Mouse (Mus musculus) neural tube, embryonic 12.5 days (tissue): ENCODE data around the gene Zfp46. TPM values are rescaled to one million over a fixed set of nuclear protein-coding genes. Genes with fewer than 3 reads are reported as not detected.

ENCODE experiments used
- ATAC-seq: fragments of 200-750 bp; cut with Nextera tagmentation; 2 replicates; pipeline ENCODE4 v1.8.0; 2017; ENCODE audit warnings: low read depth, mild to moderate bottlenecking, moderate TSS enrichment, moderate library complexity; ENCODE audit not compliant: low FRiP score
- H3K27ac ChIP-seq: fragments of 300-500 bp; sonication (generic); 2 replicates; pipeline ENCODE4 v1.5.1; 2016
- H3K27me3 ChIP-seq: fragments of 300-500 bp; sonication (generic); replicated peaks from 2 replicates; pipeline ENCODE4 v1.6.1; 2016; ENCODE audit warnings: mild to moderate bottlenecking
- H3K36me3 ChIP-seq: fragments of 300-500 bp; sonication (generic); 2 replicates; pipeline ENCODE4 v1.6.1; 2016; ENCODE audit warnings: mild to moderate bottlenecking
- H3K4me1 ChIP-seq: fragments of 300-500 bp; sonication (generic); 2 replicates; pipeline ENCODE4 v1.6.1; 2016
- H3K4me2 ChIP-seq: fragments of 300-500 bp; sonication (generic); replicated peaks from 2 replicates; pipeline ENCODE4 v1.6.1; 2016; ENCODE audit warnings: mild to moderate bottlenecking
- H3K4me3 ChIP-seq: fragments of 300-500 bp; sonication (generic); 2 replicates; pipeline ENCODE4 v1.5.1; 2016
- H3K9ac ChIP-seq: fragments of 300-500 bp; sonication (generic); 2 replicates; pipeline ENCODE4 v1.6.1; 2016; ENCODE audit warnings: mild to moderate bottlenecking
- H3K9me3 ChIP-seq: fragments of 300-500 bp; sonication (generic); 2 replicates; pipeline ENCODE4 v1.6.1; 2016; ENCODE audit warnings: mild to moderate bottlenecking
- WGBS: fragments of 180-500 bp; shearing (Covaris S2); methylation state at CpG from one replicate; pipeline ENCODE4 v1.1.7; 2016; 5-methylcytosine and 5-hydroxymethylcytosine counted together
- polyA plus RNA-seq: library from polyadenylated mRNA; unstranded; fragments of >200 nt; fragmentation: Nextera tagmentation; extraction: Ambion mirVana; gene quantifications from 2 replicates; pipeline ENCODE4 v1.2.1, GENCODE M21; 2016

The Zfp46 gene
- polyA plus RNA-seq, 1 experiment from 2014 or later, result 38.3 TPM

GRCm38 (mm10) chr4:136247729-136248463 is 36.6 kb upstream of the Zfp46 start, which contains the start of gene Tcea3:
Gene Tcea3 (plus strand): TSS chr4:136247729.
- Histone ChIP-seq H3K36me3 (peaks cover 10% of the 10 kb centered on the region; the same call in 1 of the 2 replicates), H3K9ac (peak within 1 kb of the TSS; percentile 30), H3K27ac (no peak within 1 kb of the TSS), H3K4me2 (peak within 1 kb of the TSS; percentile 89), H3K9me3 (no peaks in the 10 kb centered on the region), H3K27me3 (peaks cover 53% of the 10 kb centered on the region), H3K4me3 (peak within 1 kb of the TSS; percentile 41), H3K4me1 (peaks cover 29% of the 10 kb centered on the region)
- under 1% methylated on average over 46 of the region's 46 CpGs for WGBS
- no peak for ATAC-seq

- ATAC-seq, result no peak
- Histone ChIP-seq H3K27ac (no peak overlapping the region), H3K9ac (peak overlapping the region; percentile 30; the same call in 1 of the 2 replicates), H3K4me3 (peak overlapping the region; percentile 41), H3K4me2 (peak overlapping the region; percentile 89), H3K36me3 (0 out of 2 replicates have a peak, but pooled peaks cover 4% of the 10 kb centered on the region), H3K27me3 (peaks cover 52% of the 10 kb centered on the region), H3K4me1 (peaks cover 29% of the 10 kb centered on the region), H3K9me3 (no peaks in the 10 kb centered on the region)
- under 1% methylated on average over 37 of the region's 37 CpGs for WGBS
Measured at GRCm38 (mm10) chr4:136248464-136249331, 35.8 kb upstream of the Zfp46 start.

- WGBS, result 9% methylated on average over 11 of the region's 11 CpGs
- H3K4me2 ChIP-seq, result peak overlapping the region; percentile 89; the same call in 1 of the 2 replicates
- no peak for ATAC-seq
- H3K27me3 ChIP-seq, result peaks cover 48% of the 10 kb centered on the region
- H3K36me3 ChIP-seq, result 0 out of 2 replicates have a peak, but pooled peaks cover under 1% of the 10 kb centered on the region
- no peak overlapping the region for H3K27ac ChIP-seq
- H3K9me3 ChIP-seq, result no peaks in the 10 kb centered on the region
- peaks cover 29% of the 10 kb centered on the region for H3K4me1 ChIP-seq
- no peak overlapping the region for H3K4me3 ChIP-seq
- no peak overlapping the region for H3K9ac ChIP-seq
Measured at GRCm38 (mm10) chr4:136249332-136249647, 35.2 kb upstream of the Zfp46 start.

GRCm38 (mm10) chr4:136249780-136250179 is 34.7 kb upstream of the Zfp46 start:
- Histone ChIP-seq H3K4me1 (peaks cover 29% of the 10 kb centered on the region), H3K4me2 (no peak overlapping the region)
- no peak for ATAC-seq

GRCm38 (mm10) chr4:136255919-136256318 is 28.6 kb upstream of the Zfp46 start:
- Histone ChIP-seq H3K27ac (no peak overlapping the region), H3K27me3 (no peaks in the 10 kb centered on the region), H3K4me2 (no peak overlapping the region), H3K9ac (no peak overlapping the region), H3K4me3 (no peak overlapping the region), H3K36me3 (no peaks in the 10 kb centered on the region), H3K9me3 (no peaks in the 10 kb centered on the region), H3K4me1 (no peaks in the 10 kb centered on the region)
- ATAC-seq, result no peak
- 43% methylated on average over 6 of the region's 6 CpGs for WGBS

More at GRCm38 (mm10) chr4:136249780-136250179, 34.7 kb upstream of the Zfp46 start:
- Histone ChIP-seq H3K9ac (no peak overlapping the region), H3K27me3 (peaks cover 48% of the 10 kb centered on the region), H3K9me3 (no peaks in the 10 kb centered on the region), H3K36me3 (no peaks in the 10 kb centered on the region), H3K4me3 (no peak overlapping the region), H3K27ac (no peak overlapping the region)
- WGBS, result 58% methylated on average over 9 of the region's 9 CpGs

GRCm38 (mm10) chr4:136256696-136257095 is 27.8 kb upstream of the Zfp46 start:
- 83% methylated on average over 10 of the region's 10 CpGs for WGBS
- Histone ChIP-seq H3K9me3 (no peaks in the 10 kb centered on the region), H3K9ac (no peak overlapping the region), H3K4me2 (no peak overlapping the region), H3K4me1 (no peaks in the 10 kb centered on the region), H3K27ac (no peak overlapping the region), H3K27me3 (no peaks in the 10 kb centered on the region), H3K36me3 (no peaks in the 10 kb centered on the region), H3K4me3 (no peak overlapping the region)
- no peak for ATAC-seq

GRCm38 (mm10) chr4:136259916-136260315 is 24.6 kb upstream of the Zfp46 start:
- Histone ChIP-seq H3K4me1 (no peaks in the 10 kb centered on the region), H3K4me2 (no peak overlapping the region), H3K9me3 (no peaks in the 10 kb centered on the region), H3K27ac (no peak overlapping the region), H3K4me3 (no peak overlapping the region), H3K9ac (no peak overlapping the region), H3K27me3 (no peaks in the 10 kb centered on the region), H3K36me3 (no peaks in the 10 kb centered on the region)
- 60% methylated on average over 3 of the region's 3 CpGs for WGBS
- no peak for ATAC-seq

- Histone ChIP-seq H3K36me3 (no peaks in the 10 kb centered on the region), H3K4me1 (no peaks in the 10 kb centered on the region), H3K27me3 (no peaks in the 10 kb centered on the region), H3K27ac (no peak overlapping the region), H3K4me3 (no peak overlapping the region), H3K9ac (0 out of 2 replicates have a peak overlapping the region, but pooled peaks have one; percentile 6), H3K4me2 (no peak overlapping the region), H3K9me3 (no peaks in the 10 kb centered on the region)
- ATAC-seq, result no peak
- 47% methylated on average over 10 of the region's 10 CpGs for WGBS
Measured at GRCm38 (mm10) chr4:136260491-136261180, 23.8 kb upstream of the Zfp46 start.

- Histone ChIP-seq H3K4me1 (no peaks in the 10 kb centered on the region), H3K36me3 (no peaks in the 10 kb centered on the region), H3K4me2 (no peak overlapping the region), H3K27ac (no peak overlapping the region), H3K9ac (no peak overlapping the region), H3K4me3 (no peak overlapping the region), H3K9me3 (no peaks in the 10 kb centered on the region), H3K27me3 (no peaks in the 10 kb centered on the region)
- ATAC-seq, result no peak
- 87% methylated on average over 10 of the region's 10 CpGs for WGBS
Measured at GRCm38 (mm10) chr4:136261912-136262311, 22.6 kb upstream of the Zfp46 start.

- ATAC-seq, result no peak
- WGBS, result 94% methylated on average over 4 of the region's 4 CpGs
- no peaks in the 10 kb centered on the region for H3K9me3 ChIP-seq
- H3K36me3 ChIP-seq, result no peaks in the 10 kb centered on the region
- no peak overlapping the region for H3K4me2 ChIP-seq
- no peak overlapping the region for H3K9ac ChIP-seq
- H3K27me3 ChIP-seq, result no peaks in the 10 kb centered on the region
- H3K4me1 ChIP-seq, result no peaks in the 10 kb centered on the region
- no peak overlapping the region for H3K27ac ChIP-seq
- no peak overlapping the region for H3K4me3 ChIP-seq
Measured at GRCm38 (mm10) chr4:136263555-136263954, 20.9 kb upstream of the Zfp46 start.

GRCm38 (mm10) chr4:136266716-136267343 is 17.7 kb upstream of the Zfp46 start:
- no peak overlapping the region for H3K4me2 ChIP-seq
- no peaks in the 10 kb centered on the region for H3K4me1 ChIP-seq
- H3K9ac ChIP-seq, result no peak overlapping the region
- H3K27me3 ChIP-seq, result no peaks in the 10 kb centered on the region
- WGBS, result 86% methylated on average over 9 of the region's 9 CpGs
- no peaks in the 10 kb centered on the region for H3K9me3 ChIP-seq
- ATAC-seq, result no peak
- H3K27ac ChIP-seq, result no peak overlapping the region
- H3K36me3 ChIP-seq, result no peaks in the 10 kb centered on the region
- H3K4me3 ChIP-seq, result no peak overlapping the region
